Mouse (Mus musculus) lung, postnatal 0 days (tissue): Measurements from ENCODE around the gene Odf3b.

ENCODE experiments used
- CTCF ChIP-seq: IDR thresholded peaks from 2 replicates; pipeline ENCODE4 v1.5.1; 2016; ENCODE audit warnings: antibody characterized with exemption, mild to moderate bottlenecking
- EP300 ChIP-seq: IDR thresholded peaks from 2 replicates; pipeline ENCODE4 v1.6.1; 2016; ENCODE audit warnings: antibody characterized with exemption, mild to moderate bottlenecking, control low read depth

DNA sequence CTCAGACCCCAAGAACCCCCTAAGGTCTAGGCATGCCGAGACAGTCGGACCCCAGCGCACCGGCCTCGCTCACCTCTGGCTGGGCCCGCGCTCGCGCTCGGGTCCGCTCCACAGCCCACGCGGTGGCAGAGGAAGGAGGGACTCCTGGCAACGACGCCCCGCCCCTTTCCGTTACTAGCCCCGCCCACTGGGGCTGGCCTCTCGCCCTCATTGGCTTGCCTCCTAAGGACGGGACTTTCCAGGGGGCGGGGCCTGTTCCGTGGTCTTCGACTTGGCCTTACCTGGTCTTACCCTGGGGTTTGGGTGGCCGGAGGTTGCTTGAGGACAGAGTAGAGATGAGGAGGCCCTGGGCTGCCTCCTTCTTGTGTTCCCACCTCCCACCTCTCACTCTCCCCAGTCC lies 31.0 kb upstream of the Odf3b start, which contains the start of gene Syce3:
- TF ChIP-seq EP300 (no peak), CTCF (no peak)
